Mouse (Mus musculus) E14TG2a.4 (cell line): ENCODE data around the gene Ptpn18.
A peak's percentile ranks its signal among the peaks of the same experiment; 100 is the strongest.
"Not testable (repeated sequence)": the region's sequence is repeated elsewhere in the genome, so short reads cannot be mapped to it uniquely, and the experiment has no call there.

Experiments
- H3K27me3 ChIP-seq: 2 replicates; pipeline ENCODE4 v1.6.1; 2014; ENCODE audit warnings: low read length, control low read depth; ENCODE audit not compliant: insufficient read depth
- H3K36me3 ChIP-seq: 2 replicates; pipeline ENCODE4 v1.6.1; 2014; ENCODE audit warnings: low read length, control low read depth; ENCODE audit not compliant: insufficient read depth
- H3K4me1 ChIP-seq: replicated peaks from 2 replicates; pipeline ENCODE4 v1.6.1; 2014; ENCODE audit warnings: low read depth, low read length, control low read depth
- H3K4me3 ChIP-seq: replicated peaks from 2 replicates; pipeline ENCODE4 v1.5.1; 2014; ENCODE audit warnings: mild to moderate bottlenecking, low read length
- H3K9me3 ChIP-seq: 2 replicates; pipeline ENCODE4 v1.6.1; 2014; ENCODE audit warnings: low read length, control low read depth
- CTCF ChIP-seq: conservative IDR thresholded peaks from 2 replicates; pipeline ENCODE4 v1.5.1; 2014; ENCODE audit warnings: low read length
- NANOG ChIP-seq: IDR thresholded peaks from 2 replicates; pipeline ENCODE4 v1.6.1; 2014; ENCODE audit warnings: borderline replicate concordance, low read length, mixed read lengths
- POU5F1 ChIP-seq: IDR thresholded peaks from 2 replicates; pipeline ENCODE4 v1.6.1; 2014; ENCODE audit warnings: low read length, borderline replicate concordance

The Ptpn18 gene

DNA sequence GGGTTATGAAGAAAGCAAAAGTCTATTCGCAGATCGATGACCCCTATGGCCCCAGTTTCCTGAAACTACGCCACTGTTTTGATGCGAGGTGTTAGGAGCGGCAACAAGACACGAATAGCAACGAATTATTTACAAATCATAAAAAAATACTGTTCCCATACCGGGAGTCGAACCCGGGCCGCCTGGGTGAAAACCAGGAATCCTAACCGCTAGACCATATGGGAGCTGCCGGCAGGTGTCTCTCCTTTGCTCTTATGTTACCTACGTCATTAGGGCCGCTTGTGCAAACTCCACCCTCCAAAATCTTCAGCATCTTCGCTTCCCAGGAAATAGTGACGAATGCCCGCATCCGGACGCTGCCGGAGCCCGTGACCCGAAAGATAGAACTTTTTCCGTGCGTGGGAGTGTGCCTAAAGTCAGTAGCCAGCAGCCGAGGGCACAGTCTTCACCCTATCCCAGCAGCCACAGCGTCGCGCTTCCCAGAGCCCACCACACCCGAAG is 24.9 kb upstream of the Ptpn18 start:
- H3K4me3 ChIP-seq, result peak overlapping the region; percentile 85
- H3K4me1 ChIP-seq, result peaks cover 35% of the 10 kb centered on the region
- H3K9me3 ChIP-seq, result peaks cover 37% of the 10 kb centered on the region
- peaks cover 7% of the 10 kb centered on the region for H3K27me3 ChIP-seq
- peaks cover 22% of the 10 kb centered on the region for H3K36me3 ChIP-seq
- TF ChIP-seq POU5F1 (no peak), NANOG (no peak), CTCF (no peak)

DNA sequence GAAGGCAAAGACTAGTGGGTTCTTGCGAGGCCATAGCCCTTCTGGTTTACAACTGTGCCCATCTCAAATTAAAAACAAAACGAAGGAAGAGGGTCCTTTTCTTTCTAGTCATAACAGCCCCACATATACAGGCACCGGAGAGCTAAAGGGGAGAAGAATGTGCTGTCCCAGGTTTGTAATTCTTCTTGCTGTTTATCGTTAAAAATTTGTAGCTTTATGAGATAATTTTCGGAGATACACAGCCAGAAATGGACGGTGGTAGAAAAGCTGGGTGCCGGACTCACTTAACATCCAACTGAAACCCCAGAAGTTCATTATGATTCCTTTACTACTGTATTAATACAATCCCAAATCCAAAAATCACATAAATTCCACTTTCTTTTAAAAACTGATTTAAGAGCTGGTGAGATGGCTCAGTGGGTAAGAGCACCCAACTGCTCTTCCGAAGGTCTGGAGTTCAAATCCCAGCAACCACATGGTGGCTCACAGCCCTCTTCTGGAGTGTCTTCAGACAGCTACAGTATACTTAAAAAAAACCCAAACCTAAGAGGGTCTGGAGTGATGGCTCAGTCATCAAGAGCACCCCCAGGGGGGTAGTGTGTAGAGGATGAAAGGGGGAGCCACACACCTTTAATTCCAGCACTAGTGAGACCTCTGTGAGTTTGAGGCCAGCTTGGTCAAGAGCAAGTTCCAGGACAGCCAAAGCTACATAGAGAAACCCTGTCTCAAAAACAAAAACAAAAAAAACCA is 24.0 kb upstream of the Ptpn18 start:
- TF ChIP-seq POU5F1 (no peak), NANOG (no peak), CTCF (no peak)
- peak overlapping the region; percentile 85 for H3K4me3 ChIP-seq
- H3K27me3 ChIP-seq, result peaks cover 7% of the 10 kb centered on the region
- H3K4me1 ChIP-seq, result peaks cover 35% of the 10 kb centered on the region
- H3K36me3 ChIP-seq, result peaks cover 18% of the 10 kb centered on the region
- peaks cover 28% of the 10 kb centered on the region for H3K9me3 ChIP-seq

DNA sequence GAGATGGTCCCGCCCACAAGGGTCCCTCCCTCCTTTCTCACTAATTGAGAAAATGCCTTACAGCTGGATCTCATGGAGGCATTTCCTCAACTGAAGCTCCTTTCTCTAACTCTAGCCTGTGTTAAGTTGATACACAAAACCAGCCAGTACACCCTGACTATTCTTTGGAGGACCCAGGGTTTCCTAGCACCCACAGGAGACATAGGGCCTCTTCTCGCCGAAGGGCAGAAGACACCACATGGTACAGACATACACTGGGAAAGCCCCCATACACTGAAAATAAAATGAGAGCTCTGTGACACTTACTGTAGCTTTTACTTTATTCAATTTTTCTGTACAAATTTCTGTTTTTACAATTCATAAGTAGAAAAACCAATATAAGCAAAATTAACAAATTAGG is 23.2 kb upstream of the Ptpn18 start:
- peaks cover 7% of the 10 kb centered on the region for H3K27me3 ChIP-seq
- no peak overlapping the region for H3K4me3 ChIP-seq
- TF ChIP-seq CTCF (no peak), POU5F1 (no peak), NANOG (no peak)
- H3K9me3 ChIP-seq, result peaks cover 20% of the 10 kb centered on the region
- H3K4me1 ChIP-seq, result peaks cover 39% of the 10 kb centered on the region
- peaks cover 18% of the 10 kb centered on the region for H3K36me3 ChIP-seq

DNA sequence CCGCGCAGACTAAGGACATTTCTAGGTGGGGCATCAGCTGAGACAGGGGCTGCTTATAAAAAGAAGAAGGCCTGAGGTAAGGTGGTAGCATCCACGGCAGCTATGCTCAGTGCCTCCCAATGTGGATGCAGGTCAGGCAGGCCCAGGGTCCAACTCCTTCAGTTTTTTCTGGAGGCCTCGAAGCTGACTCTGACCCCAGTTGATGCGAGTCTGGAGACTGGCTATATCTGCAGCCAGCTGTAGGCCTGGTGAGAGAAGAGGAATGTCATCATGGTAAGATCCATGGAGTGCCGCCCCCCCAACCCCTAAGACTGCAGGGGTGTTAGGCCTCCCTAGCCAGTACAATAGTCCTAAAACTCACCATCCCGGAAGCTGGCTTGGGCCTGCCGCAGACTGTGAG is 22.2 kb upstream of the Ptpn18 start:
- not testable (repeated sequence) for H3K27me3 ChIP-seq, H3K4me3 ChIP-seq
- peaks cover 26% of the 10 kb centered on the region for H3K36me3 ChIP-seq
- H3K9me3 ChIP-seq, result peaks cover 10% of the 10 kb centered on the region
- peaks cover 42% of the 10 kb centered on the region for H3K4me1 ChIP-seq

DNA sequence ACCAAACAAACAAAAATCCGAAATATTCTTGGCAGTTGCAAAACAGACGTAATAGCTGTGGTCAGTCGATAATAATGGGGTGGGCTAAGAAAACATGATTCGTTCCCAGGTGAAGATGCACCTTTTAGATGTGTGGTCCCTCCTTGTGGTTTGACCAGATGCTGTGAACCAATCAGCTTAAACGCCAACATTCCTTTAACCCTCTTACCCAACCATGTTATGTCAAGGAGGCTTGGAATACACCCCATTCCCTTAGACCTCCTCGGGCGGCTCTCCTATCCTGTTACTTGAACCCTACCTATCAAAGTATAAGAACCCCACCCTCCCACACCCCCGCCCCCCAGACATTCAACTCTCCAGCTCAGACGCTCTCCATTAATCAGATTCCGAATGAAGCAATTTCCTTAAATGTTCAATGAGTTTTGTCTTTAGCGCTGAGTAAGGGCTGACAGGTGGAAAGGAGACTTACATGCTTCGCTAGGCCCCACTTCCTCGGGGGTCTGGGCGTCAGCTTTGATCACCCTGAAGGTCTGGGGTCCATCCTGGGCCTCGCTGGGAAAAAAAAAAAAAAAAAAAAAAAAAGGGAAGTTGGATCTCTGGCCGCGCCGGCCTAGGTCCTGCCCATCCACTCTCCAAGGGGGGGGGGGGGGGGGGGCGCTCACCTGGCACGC is 21.0 kb upstream of the Ptpn18 start:
- Histone ChIP-seq H3K9me3 (no peaks in the 10 kb centered on the region), H3K36me3 (peaks cover 37% of the 10 kb centered on the region), H3K4me1 (peaks cover 41% of the 10 kb centered on the region), H3K4me3 (peak overlapping the region; percentile 96), H3K27me3 (no peaks in the 10 kb centered on the region)
- TF ChIP-seq POU5F1 (no peak), CTCF (no peak), NANOG (no peak)

DNA sequence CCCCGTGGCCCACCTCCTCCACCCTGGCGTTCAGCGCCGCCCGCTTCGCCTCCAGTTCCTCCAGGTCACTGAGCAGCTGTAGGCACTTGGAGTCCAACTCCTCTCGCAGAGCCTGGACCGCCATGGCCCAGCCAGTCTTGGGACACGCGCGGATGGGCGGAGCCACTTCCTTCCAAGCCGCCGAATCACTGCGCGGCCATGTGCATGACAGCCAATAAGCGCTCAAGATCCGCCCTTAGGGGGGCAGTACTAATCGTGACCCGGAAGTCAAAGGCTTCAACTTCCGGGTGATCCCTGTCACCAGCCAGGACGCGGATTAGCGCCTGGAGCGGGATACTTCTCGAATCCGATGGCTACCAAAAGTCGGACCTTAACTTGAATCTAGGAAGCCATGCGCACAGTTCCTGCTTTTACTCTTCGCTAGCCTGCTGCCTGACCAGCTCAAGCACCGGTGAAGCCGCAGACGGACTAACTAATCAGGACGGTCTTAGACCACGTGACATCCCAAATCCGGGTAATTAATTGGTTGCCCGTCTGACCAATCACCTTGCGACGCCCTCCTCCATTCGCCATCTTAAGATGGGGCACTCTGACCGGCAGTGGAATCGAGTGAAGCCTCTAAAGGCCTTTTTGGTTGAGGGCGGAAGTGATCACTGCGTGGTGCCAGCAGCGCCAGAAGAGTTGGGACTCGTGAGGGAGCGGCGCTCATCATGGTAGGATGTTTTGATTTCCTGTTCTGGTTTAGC is 20.2 kb upstream of the Ptpn18 start, which contains the start of the genes Ccdc115 and Imp4:
Gene Ccdc115, minus strand, starts transcription at position 458 of the 746 bp plus-strand sequence.
Gene Imp4, plus strand, starts transcription at position 637 of the 746 bp plus-strand sequence.
- Histone ChIP-seq H3K27me3 (no peaks in the 10 kb centered on the region), H3K36me3 (peaks cover 46% of the 10 kb centered on the region), H3K9me3 (no peaks in the 10 kb centered on the region), H3K4me1 (peaks cover 34% of the 10 kb centered on the region), H3K4me3 (peak within 1 kb of the TSS; percentile 96)
- no peak for TF ChIP-seq NANOG

DNA sequence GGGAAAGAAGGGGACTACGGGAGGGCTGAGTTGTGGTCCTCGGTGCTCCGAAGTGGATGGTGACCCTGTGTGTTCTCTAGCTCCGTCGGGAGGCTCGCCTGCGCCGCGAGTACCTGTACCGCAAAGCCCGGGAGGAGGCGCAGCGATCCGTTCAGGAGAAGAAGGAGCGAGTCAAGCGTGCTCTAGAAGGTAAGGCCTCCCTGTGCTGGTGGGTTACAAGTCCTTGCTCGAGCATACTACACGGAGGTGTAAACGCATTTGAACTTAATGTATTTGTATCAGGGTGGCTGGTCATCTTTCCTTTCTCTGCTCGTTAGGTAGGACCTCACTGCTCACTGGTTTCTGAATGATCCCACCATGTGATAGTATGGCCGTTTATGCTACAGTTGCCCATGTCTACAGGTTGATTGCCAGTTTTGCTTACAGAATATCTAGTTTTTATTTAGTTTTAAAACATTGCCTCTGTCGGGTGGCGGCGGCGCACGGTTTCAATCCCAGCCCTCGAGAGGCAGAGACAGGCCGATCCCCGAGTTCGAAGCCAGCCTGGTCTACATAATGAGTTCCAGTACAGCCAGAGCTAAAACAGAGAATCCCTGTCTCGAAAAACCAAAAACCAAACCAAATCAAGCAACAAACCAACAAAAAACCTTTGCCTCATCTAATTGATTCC is 19.5 kb upstream of the Ptpn18 start:
- H3K9me3 ChIP-seq, result no peaks in the 10 kb centered on the region
- H3K27me3 ChIP-seq, result no peaks in the 10 kb centered on the region
- peaks cover 34% of the 10 kb centered on the region for H3K4me1 ChIP-seq
- TF ChIP-seq CTCF (no peak), POU5F1 (no peak), NANOG (no peak)
- H3K4me3 ChIP-seq, result peak overlapping the region; percentile 96
- peaks cover 53% of the 10 kb centered on the region for H3K36me3 ChIP-seq

DNA sequence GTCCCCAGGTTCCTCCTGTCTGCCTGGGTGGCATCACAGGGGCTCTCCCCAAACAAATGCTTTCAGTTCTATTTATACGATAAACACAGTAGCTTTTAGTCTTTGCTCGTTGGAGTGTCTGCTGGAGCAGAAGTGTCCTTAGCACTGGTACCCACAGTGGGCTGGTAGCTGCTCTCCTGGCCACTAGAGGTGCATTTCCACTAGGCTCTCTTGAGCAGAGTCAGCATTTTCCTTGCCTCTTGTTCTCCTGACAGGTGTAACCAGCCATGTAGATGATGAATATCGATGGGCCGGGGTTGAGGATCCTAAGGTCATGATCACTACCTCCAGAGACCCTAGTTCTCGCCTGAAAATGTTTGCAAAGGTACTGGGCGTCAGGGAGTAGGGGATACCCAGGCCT is 16.4 kb upstream of the Ptpn18 start:
- H3K4me3 ChIP-seq, result no peak overlapping the region
- no peaks in the 10 kb centered on the region for H3K9me3 ChIP-seq
- peaks cover 52% of the 10 kb centered on the region for H3K36me3 ChIP-seq
- TF ChIP-seq CTCF, result no peak
- no peaks in the 10 kb centered on the region for H3K27me3 ChIP-seq
- peaks cover 15% of the 10 kb centered on the region for H3K4me1 ChIP-seq
